Mouse (Mus musculus): ENCODE measurements around the gene Tnpo2. TPM values are rescaled to one million over a fixed set of nuclear protein-coding genes. Genes with fewer than 3 reads are reported as not detected.

Gene Tnpo2
- polyA plus RNA-seq (2012; ENCODE audit: low replicate concordance), result 9.4 and 25.7 TPM in 2 replicates

GRCm38 (mm10) chr8:85036718-85037365 lies at the start of gene Tnpo2:
Tnpo2 (plus strand) TSS chr8:85036915.

GRCm38 (mm10) chr8:84990349-84990748 lies 46.4 kb upstream of the Tnpo2 start, which contains the start of gene Hook2:
Hook2 (plus strand) TSS chr8:84990603.

DNA sequence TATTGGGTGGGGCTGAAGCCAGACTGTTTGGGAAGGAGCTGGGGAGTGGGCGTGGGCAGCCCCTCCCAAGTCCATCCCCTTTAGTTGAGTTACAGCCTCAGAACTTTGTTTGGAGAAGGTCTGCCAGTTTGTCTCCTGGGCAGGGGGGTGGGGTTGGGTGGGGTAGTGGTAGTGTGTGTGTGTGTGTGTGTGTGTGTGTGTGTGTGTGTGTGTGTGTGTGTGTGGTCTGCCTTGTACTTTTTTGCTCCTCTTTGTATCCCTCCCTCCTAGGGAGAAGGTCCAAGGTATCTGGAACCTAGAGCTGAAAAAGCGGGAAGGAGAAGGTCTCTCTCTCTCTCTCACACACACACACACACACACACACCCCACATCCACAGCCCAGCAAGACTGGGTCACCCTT lies 22.3 kb upstream of the Tnpo2 start, which contains the start of gene Best2:
Gene Best2, minus strand, starts transcription at position 101 of the 400 bp plus-strand sequence.

DNA sequence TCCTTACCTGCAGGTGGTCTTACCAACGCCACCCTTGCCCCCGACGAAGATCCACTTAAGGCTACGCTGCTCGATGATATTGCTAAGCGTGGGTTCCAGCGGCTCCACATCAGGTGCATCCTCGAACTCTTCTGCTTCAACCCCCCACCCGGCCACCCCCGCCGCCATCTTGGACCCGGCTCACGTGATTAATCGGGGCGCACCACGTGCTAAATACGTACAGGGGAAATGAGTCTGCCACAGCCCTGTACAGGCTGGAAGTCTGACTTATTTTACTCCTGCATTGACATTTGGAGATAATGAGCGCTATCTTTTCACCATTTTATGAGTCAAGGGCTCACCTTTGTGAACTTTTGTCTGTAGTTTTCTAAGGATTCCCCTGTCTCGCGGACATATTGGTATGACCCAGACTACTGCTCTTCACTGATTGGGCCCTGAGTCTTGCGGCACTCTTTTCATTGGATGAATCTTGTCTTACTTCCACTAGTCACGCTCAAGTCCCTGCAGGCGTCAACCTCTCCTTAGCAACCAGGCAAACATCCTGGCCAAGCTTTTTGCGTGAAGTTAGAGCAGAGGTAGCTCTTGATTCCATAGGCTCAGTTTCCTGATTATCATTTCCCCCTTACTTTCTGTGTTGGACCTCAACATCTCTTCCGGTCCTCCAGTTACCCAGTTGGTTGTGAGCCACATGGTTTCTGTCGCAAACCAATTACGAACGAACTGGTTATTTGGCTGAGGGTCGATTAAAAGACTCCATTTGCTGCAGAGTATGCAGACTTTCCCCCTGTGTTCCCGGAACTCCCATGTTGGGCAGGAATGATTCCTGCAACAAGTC lies 11.4 kb upstream of the Tnpo2 start, which contains the start of gene Asna1:
Gene Asna1, minus strand, starts transcription at position 184 of the 835 bp plus-strand sequence.

GRCm38 (mm10) chr8:85026670-85027515 lies 9.8 kb upstream of the Tnpo2 start, which contains the start of gene Trir:
Trir (plus strand) TSS chr8:85026823.

GRCm38 (mm10) chr8:85059879-85060616 lies 23.3 kb downstream of the Tnpo2 start, which contains the start of gene Fbxw9:
Fbxw9 (plus strand) TSS chr8:85060055.

DNA sequence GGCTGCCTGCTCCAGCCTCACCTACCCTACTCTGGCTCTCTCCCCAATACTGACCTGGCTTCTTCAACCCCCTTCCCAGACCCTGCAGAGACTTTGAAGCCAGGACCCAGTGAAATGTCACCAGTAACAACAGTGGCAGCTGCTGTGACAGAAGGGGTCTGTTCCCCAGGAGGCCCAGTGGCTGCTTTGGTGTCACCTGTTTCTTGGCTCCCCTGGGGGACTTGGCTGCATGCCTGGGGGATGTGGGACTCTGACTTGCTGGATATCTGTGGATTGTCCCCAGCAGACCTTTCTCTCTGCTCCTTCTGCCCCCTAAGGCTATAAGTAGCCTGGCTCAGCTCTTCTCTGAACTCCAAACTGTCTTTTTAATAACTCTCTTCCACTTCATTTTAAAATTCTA lies 31.3 kb downstream of the Tnpo2 start, which contains the start of gene Gm5741:
Gene Gm5741, minus strand, starts transcription at position 1 of the 400 bp plus-strand sequence.

DNA sequence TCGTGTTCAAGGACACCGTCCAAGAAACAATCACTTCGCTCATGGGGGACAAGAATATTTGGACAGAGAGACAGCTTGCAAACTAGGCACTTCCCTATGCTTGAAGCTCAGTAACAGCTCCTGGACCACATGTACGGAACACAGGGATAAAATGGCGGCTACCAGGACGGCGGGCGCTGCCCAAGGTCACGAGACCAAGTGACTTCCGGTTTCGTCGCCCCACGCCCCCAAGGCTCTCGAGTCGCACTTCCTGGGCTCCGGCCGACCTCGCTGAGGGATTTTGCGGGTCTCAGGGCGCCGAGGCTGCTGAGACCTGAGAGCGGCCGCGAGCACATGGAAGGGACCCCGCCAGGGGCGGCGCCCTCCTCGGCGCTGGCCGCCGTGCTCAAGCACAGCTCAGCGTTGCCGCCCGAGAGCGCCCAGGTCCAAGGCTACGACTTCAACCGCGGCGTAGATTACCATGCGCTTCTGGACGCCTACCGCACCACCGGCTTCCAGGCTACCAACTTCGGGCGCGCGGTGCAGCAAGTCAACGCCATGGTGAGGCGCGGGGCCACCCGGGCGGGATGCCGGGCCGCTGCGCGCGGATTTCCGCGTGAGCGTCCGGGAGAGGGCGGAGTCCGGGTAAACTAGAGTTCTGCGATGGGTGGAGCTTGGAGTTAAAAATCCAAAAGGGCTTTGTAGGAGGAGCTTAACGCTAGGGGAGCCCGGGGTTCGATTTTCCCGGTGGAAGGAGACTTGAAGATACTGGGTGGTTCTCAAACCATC lies 35.0 kb downstream of the Tnpo2 start, which contains the start of gene Dhps:
Gene Dhps, plus strand, starts transcription at position 244 of the 768 bp plus-strand sequence.

DNA sequence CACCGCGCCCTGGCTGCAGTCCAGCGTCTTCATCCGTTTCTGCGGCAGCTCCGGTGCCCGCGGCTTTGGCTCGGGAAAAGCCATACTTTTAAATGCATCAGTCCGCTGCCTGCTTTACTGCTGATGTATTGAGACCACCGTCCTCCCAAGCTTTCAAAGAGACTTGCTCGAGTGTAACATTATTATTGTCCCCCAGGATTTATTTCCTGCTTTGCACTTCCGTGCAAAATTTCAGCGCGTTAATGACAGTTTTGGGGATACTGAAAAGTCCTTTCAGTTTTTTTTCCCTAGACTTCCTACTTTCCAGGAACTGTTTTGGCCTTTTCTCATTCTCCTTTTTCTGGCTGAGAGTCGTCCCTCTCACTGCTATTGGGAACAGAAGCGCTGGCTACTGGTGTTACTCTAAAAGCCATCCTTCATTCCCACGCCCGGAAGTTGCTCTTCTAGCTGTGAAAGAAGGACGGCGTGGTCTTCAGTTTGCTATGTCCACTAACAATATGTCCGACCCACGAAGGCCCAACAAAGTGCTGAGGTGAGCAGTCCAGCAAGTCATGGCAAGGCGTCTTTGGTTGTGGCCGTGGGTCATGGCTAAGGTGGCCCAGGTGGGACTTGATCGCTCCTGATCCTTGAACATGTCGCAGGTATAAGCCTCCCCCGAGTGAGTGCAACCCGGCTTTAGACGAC lies 44.0 kb downstream of the Tnpo2 start, which contains the start of gene Wdr83os:
Gene Wdr83os, plus strand, starts transcription at position 209 of the 684 bp plus-strand sequence.

DNA sequence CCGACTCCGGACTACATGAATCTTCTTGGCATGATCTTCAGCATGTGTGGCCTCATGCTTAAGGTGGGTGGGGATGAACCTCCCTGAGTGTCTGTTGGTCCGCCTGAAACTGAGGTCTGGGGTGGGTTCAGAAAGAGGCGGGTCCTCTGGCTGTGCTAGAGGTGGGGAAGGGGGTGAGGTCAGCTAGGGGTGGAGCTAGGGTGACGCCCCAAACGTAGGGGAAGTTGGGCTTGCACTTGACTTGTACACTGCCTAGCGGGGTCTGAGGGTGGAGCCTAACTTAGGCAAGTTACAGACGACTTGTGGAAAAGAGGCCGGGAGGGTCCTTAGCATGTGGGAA lies 44.5 kb downstream of the Tnpo2 start, which contains the start of gene Wdr83:
Gene Wdr83, minus strand, starts transcription at position 91 of the 340 bp plus-strand sequence.

DNA sequence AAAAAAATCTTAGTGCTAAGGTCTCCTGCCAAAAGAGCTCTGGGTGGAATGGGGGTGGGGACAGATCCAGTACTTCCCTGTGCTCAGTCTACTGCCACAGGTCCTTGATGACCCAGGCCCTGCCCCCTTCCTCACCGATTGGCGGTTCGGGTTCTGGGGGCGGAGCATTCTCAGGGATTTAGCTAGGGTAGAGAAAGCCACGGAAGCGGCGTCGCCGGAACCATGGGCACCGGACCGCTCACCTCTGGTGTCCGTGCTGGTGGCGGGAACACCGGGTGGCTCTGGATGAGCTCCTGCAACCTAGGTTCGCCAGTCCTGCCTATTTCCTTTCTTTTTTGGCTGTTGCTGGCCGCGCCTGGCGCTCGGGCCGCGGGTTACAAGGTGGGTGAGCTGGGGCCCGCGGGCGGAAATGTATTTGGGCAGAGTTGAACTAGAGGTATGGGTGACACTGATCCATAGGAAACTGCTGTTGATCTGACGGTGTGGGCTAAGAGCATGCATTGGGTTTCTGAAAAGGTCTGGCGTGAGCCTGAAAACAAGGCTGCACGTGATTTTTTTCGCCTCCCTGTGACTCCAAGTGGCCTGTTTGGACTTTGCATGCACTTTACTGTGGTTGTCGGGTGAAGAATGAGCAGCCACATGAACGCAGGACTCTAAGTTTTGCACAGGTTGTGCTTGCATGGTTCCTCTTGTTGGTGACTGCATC lies 46.5 kb downstream of the Tnpo2 start, which contains the start of gene Man2b1:
Gene Man2b1, plus strand, starts transcription at position 163 of the 706 bp plus-strand sequence.

Other genes with a start within 250 kb of the Tnpo2 start
- 88.8 and 111 TPM in 2 replicates for gene Nfix, start 236.6 kb upstream of the Tnpo2 start, polyA plus RNA-seq (2012; ENCODE audit: low replicate concordance)
- gene Dand5, start 214.1 kb upstream of the Tnpo2 start, polyA plus RNA-seq (2012; ENCODE audit: low replicate concordance), result 1.6 and 2.0 TPM in 2 replicates
- gene Gadd45gip1, start 205.4 kb upstream of the Tnpo2 start, polyA plus RNA-seq (2012; ENCODE audit: low replicate concordance), result 50.6 and 92.7 TPM in 2 replicates
- gene Rad23a, start 196.2 kb upstream of the Tnpo2 start, polyA plus RNA-seq (2012; ENCODE audit: low replicate concordance), result 1,135 and 1,429 TPM in 2 replicates
- gene Calr, start 190.0 kb upstream of the Tnpo2 start, polyA plus RNA-seq (2012; ENCODE audit: low replicate concordance), result 243 and 806 TPM in 2 replicates
- gene Farsa, start 179.9 kb upstream of the Tnpo2 start, polyA plus RNA-seq (2012; ENCODE audit: low replicate concordance), result 41.5 and 103 TPM in 2 replicates
- 58.0 and 82.4 TPM in 2 replicates for gene Syce2, start 164.8 kb upstream of the Tnpo2 start, polyA plus RNA-seq (2012; ENCODE audit: low replicate concordance)
- 47.9 and 84.2 TPM in 2 replicates for gene Gcdh, start 143.0 kb upstream of the Tnpo2 start, polyA plus RNA-seq (2012; ENCODE audit: low replicate concordance)
- gene Klf1, start 135.0 kb upstream of the Tnpo2 start, polyA plus RNA-seq (2012; ENCODE audit: low replicate concordance), result 1,095 and 1,669 TPM in 2 replicates
- 14.5 and 50.4 TPM in 2 replicates for gene Dnase2a, start 128.4 kb upstream of the Tnpo2 start, polyA plus RNA-seq (2012; ENCODE audit: low replicate concordance)
- 0.66 and 1.1 TPM in 2 replicates for gene Mast1, start 99.6 kb upstream of the Tnpo2 start, polyA plus RNA-seq (2012; ENCODE audit: low replicate concordance)
- not detected in 2 replicates for gene Rtbdn, start 89.9 kb upstream of the Tnpo2 start, polyA plus RNA-seq (2012; ENCODE audit: low replicate concordance)
- gene Gm49661, start 67.5 kb upstream of the Tnpo2 start, polyA plus RNA-seq (2012; ENCODE audit: low replicate concordance), result not detected in 2 replicates
- gene Prdx2, start 67.3 kb upstream of the Tnpo2 start, polyA plus RNA-seq (2012; ENCODE audit: low replicate concordance), result 98.3 and 368 TPM in 2 replicates
- gene Rnaseh2a, start 67.1 kb upstream of the Tnpo2 start, polyA plus RNA-seq (2012; ENCODE audit: low replicate concordance), result 523 and 1,249 TPM in 2 replicates
- 244 and 401 TPM in 2 replicates for gene Junb, start 58.2 kb upstream of the Tnpo2 start, polyA plus RNA-seq (2012; ENCODE audit: low replicate concordance)
- 8.4 and 10.8 TPM in 2 replicates for gene Hook2, start 46.3 kb upstream of the Tnpo2 start, polyA plus RNA-seq (2012; ENCODE audit: low replicate concordance)
- 0.15 TPM in 1 of 2 replicates, not detected in the other for gene Best2, start 22.4 kb upstream of the Tnpo2 start, polyA plus RNA-seq (2012; ENCODE audit: low replicate concordance)
- gene Asna1, start 11.6 kb upstream of the Tnpo2 start, polyA plus RNA-seq (2012; ENCODE audit: low replicate concordance), result 115 and 306 TPM in 2 replicates
- gene Trir, start 10.1 kb upstream of the Tnpo2 start, polyA plus RNA-seq (2012; ENCODE audit: low replicate concordance), result 189 and 354 TPM in 2 replicates
- 8.5 and 14.5 TPM in 2 replicates for gene Fbxw9, start 23.1 kb downstream of the Tnpo2 start, polyA plus RNA-seq (2012; ENCODE audit: low replicate concordance)
- not detected in 2 replicates for gene Gm5741, start 31.1 kb downstream of the Tnpo2 start, polyA plus RNA-seq (2012; ENCODE audit: low replicate concordance)
- gene Dhps, start 34.8 kb downstream of the Tnpo2 start, polyA plus RNA-seq (2012; ENCODE audit: low replicate concordance), result 54.9 and 75.7 TPM in 2 replicates
- gene Wdr83os, start 43.8 kb downstream of the Tnpo2 start, polyA plus RNA-seq (2012; ENCODE audit: low replicate concordance), result 2.5 and 39.0 TPM in 2 replicates
- 6.1 and 19.9 TPM in 2 replicates for gene Wdr83, start 44.4 kb downstream of the Tnpo2 start, polyA plus RNA-seq (2012; ENCODE audit: low replicate concordance)
- gene Man2b1, start 46.4 kb downstream of the Tnpo2 start, polyA plus RNA-seq (2012; ENCODE audit: low replicate concordance), result 2.8 and 9.6 TPM in 2 replicates
- gene Zfp791, start 86.2 kb downstream of the Tnpo2 start, polyA plus RNA-seq (2012; ENCODE audit: low replicate concordance), result 0.08 TPM in 1 of 2 replicates, not detected in the other
- gene Cks1brt, start 115.0 kb downstream of the Tnpo2 start, polyA plus RNA-seq (2012; ENCODE audit: low replicate concordance), result not detected in 2 replicates
- not detected in 2 replicates for gene Olfr371, start 189.1 kb downstream of the Tnpo2 start, polyA plus RNA-seq (2012; ENCODE audit: low replicate concordance)

Measured in leukemia stem cell, adult 10-12 weeks (primary cell).